Mouse (Mus musculus): ENCODE measurements around the gene 0610030E20Rik.

GRCm38 (mm10) chr6:72316044-72316443, 31.1 kb upstream of the 0610030E20Rik start:
- TF ChIP-seq POLR2A (IDR thresholded peaks at IDR 0.05; ENCODE audit: borderline replicate concordance, control insufficient read depth, low read depth, low read length) (no peak), CTCF (IDR thresholded peaks at IDR 0.05; ENCODE audit: control insufficient read depth, insufficient read depth, low read length) (no peak)
